In genomic region chr5:149039825-149040224, GRCm38 (mm10) we compare ENCODE assay signal across 9 mouse cellular contexts. TPM values are rescaled to one million over a fixed set of nuclear protein-coding genes. Genes with fewer than 3 reads are reported as not detected.
DNase-seq lines count a peak whose midpoint lies in the region; ATAC-seq and TF ChIP-seq lines count a peak whose summit lies in the region.
"Had no signal": no experiment of that assay in that cellular context is flagged by ENCODE, and none has a peak within 500 bp of the region (broad histone marks: within the 10 kb centered on the region; RNA-seq: fewer than 3 reads in every experiment).

No protein-coding gene starts in this region.

- no peak for DNase-seq in heart, postnatal 0 days (ENCODE audit: low spot score)
- no peak for DNase-seq in heart, postnatal 25 days (ENCODE audit: low spot score)
- DNase-seq in 3T3-L1 (ENCODE audit: low read depth, low spot score) (peak; percentile 69), MEL-GATA-1-ER (ENCODE audit: extremely low read depth, low read depth) (peak; percentile 72)
- DNase-seq in lung, postnatal 14 days = peak; percentile 49
- no peak for DNase-seq in frontal cortex, postnatal 14 days (ENCODE audit: low spot score in 2 of 2)
- DNase-seq in layer of hippocampus, adult 11-12 months (ENCODE audit: low spot score) = no peak
- no peak for DNase-seq in urinary bladder, postnatal 25 days (ENCODE audit: low spot score)

- TF ChIP-seq CTCF in heart, postnatal 0 days (IDR thresholded peaks at IDR 0.05; ENCODE audit: low read depth) = peak; percentile 40

- no peak overlapping the region for H3K9ac ChIP-seq in heart, postnatal 0 days (replicated peaks; ENCODE audit: low read depth, low read length)
- H3K9ac ChIP-seq: neural tube, embryonic 12.5 days had no signal

- no peak overlapping the region for H3K4me2 ChIP-seq in heart, postnatal 0 days (ENCODE audit: low read depth, low read length)
- H3K4me2 ChIP-seq: neural tube, embryonic 12.5 days had no signal

- ATAC-seq in heart, postnatal 0 days (ENCODE audit: insufficient read depth, low read depth) = no peak

- H3K4me3 ChIP-seq in heart, postnatal 0 days (ENCODE audit: low read depth, low read length) = no peak overlapping the region
- H3K4me3 ChIP-seq: neural tube, embryonic 12.5 days had no signal

- no peaks in the 10 kb centered on the region for H3K4me1 ChIP-seq in heart, postnatal 0 days (ENCODE audit: control insufficient read depth, insufficient read depth)
- H3K4me1 ChIP-seq: neural tube, embryonic 12.5 days had no signal

- H3K27ac ChIP-seq in heart, postnatal 0 days (ENCODE audit: low read depth) = no peak overlapping the region
- H3K27ac ChIP-seq: neural tube, embryonic 12.5 days had no signal

- H3K9me3 ChIP-seq in heart, postnatal 0 days (replicated peaks; ENCODE audit: control insufficient read depth, low read length) = 0 out of 2 replicates have a peak, but pooled peaks cover 4% of the 10 kb centered on the region

- intact Hi-C loops in heart, postnatal 25 days (cut with DNase I) = no loop called here

- 90% methylated on average over 5 of the region's 5 CpGs for WGBS in heart, postnatal 0 days

- H3K27me3 ChIP-seq in heart, postnatal 0 days (ENCODE audit: control insufficient read depth, insufficient read depth, low read length) = no peaks in the 10 kb centered on the region
- H3K27me3 ChIP-seq: neural tube, embryonic 12.5 days had no signal

- H3K36me3 ChIP-seq in heart, postnatal 0 days (replicated peaks; ENCODE audit: control insufficient read depth, insufficient read depth, low read length) = no peaks in the 10 kb centered on the region
- H3K36me3 ChIP-seq: neural tube, embryonic 12.5 days had no signal

- TF ChIP-seq EP300 in heart, postnatal 0 days (IDR thresholded peaks at IDR 0.05; ENCODE audit: low read depth) = no peak

RNA-seq across cellular contexts. Expression of gene Gm42791, which starts 44.9 kb away (rescaled TPM):
- not detected in 2 replicates for total RNA-seq in heart, postnatal 0 days (2014; rRNA removed; ENCODE audit: low replicate concordance)
- polyA plus RNA-seq in heart, postnatal 0 days (2015; fragmentation: Nextera tagmentation; extraction: Ambion mirVana) = 1.00 and 2.7 TPM in 2 replicates
- 1 to 10 TPM; 5.8 to 6.2 TPM for total RNA-seq in heart, postnatal 25 days (2021)

Comparison
In these comparisons a context has a peak if more than half of its experiments do, and no peak if none do; other contexts are left out.
1. DNase-seq: peak in 3T3-L1 (single experiment), MEL-GATA-1-ER (single experiment) and lung, postnatal 14 days (single experiment); none in heart, postnatal 0 days (single experiment), heart, postnatal 25 days (single experiment), frontal cortex, postnatal 14 days (0 of 2), layer of hippocampus, adult 11-12 months (single experiment) and urinary bladder, postnatal 25 days (single experiment).